Mouse (Mus musculus): ENCODE results near the gene Gm17078.
"Not testable (repeated sequence)": the region's sequence is repeated elsewhere in the genome, so short reads cannot be mapped to it uniquely, and the experiment has no call there.

Gene Gm17078

GRCm38 (mm10) chr14:51611210-51611609 lies at the start of gene Gm17078:
Gene Gm17078 (minus strand): TSS chr14:51611310.
- DNase-seq (ENCODE audit: low spot score), result no peak

DNA sequence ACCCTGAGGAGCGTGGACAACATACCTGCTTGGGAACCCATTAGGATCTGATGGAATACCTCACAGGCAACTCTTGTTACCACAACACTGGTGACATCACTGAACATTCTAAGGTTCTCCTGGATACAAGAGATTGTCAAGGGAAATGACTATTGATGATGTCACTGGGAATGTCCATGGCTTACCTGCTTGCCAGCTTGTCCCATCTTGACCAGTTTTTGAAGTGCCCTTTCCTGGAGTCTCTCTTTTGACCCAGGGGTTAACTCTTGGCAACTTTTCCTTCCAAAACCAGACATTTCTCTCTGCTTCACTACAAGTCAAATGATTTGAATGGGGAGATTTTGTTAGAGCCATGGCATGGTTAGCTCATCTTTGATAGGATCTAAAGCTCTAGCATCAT lies 24.5 kb upstream of the Gm17078 start, which contains the start of gene Gm4181:
TSS of gene Gm4181 (minus strand) at position 101 of the 400 bp plus-strand sequence.
- DNase-seq (ENCODE audit: low spot score), result not testable (repeated sequence)

GRCm38 (mm10) chr14:51632426-51632825 lies 21.3 kb upstream of the Gm17078 start:
- peak; percentile 13 for DNase-seq (ENCODE audit: low spot score)

- DNase-seq (ENCODE audit: low spot score), result not testable (repeated sequence)
Measured at GRCm38 (mm10) chr14:51592039-51592438, 19.1 kb downstream of the Gm17078 start, which contains the start of gene Gm17174. Gene Gm17174 (minus strand): TSS chr14:51592139.

GRCm38 (mm10) chr14:51573963-51574362 lies 37.1 kb downstream of the Gm17078 start, which contains the start of gene Gm17175:
Gene Gm17175 (minus strand): TSS chr14:51574063.
- not testable (repeated sequence) for DNase-seq (ENCODE audit: low spot score)

All from ovary, postnatal 10 days (tissue).